Mouse (Mus musculus) thymus, adult 2 months (tissue): ENCODE measurements around the gene Gatb. TPM values are rescaled to one million over a fixed set of nuclear protein-coding genes. Genes with fewer than 3 reads are reported as not detected.

ENCODE experiments used
- DNase-seq: peaks from one replicate; pipeline ENCODE4 v3.0.0; 2021
- H3K27ac ChIP-seq: fragments of 200-500 bp; 2 replicates; pipeline ENCODE4 v1.5.1; 2012; ENCODE audit warnings: low read length, control low read depth; ENCODE audit not compliant: control insufficient read depth, insufficient read depth
- H3K27me3 ChIP-seq: fragments of 200-500 bp; 2 replicates; pipeline ENCODE4 v1.6.1; 2012; ENCODE audit warnings: mild to moderate bottlenecking, low read length, moderate library complexity, mixed read lengths; ENCODE audit not compliant: control insufficient read depth, insufficient read depth
- H3K36me3 ChIP-seq: fragments of 200-500 bp; 2 replicates; pipeline ENCODE4 v1.6.1; 2012; ENCODE audit warnings: mild to moderate bottlenecking, low read length, moderate library complexity; ENCODE audit not compliant: control insufficient read depth, insufficient read depth
- H3K4me1 ChIP-seq: fragments of 200-500 bp; replicated peaks from 2 replicates; pipeline ENCODE4 v1.6.1; 2012; ENCODE audit warnings: low read length; ENCODE audit not compliant: control insufficient read depth, insufficient read depth
- H3K4me3 ChIP-seq: fragments of 200-500 bp; 2 replicates; pipeline ENCODE4 v1.5.1; 2012; ENCODE audit warnings: mild to moderate bottlenecking, low read length, control low read depth, moderate library complexity; ENCODE audit not compliant: control insufficient read depth, insufficient read depth
- CTCF ChIP-seq: fragments of 200-500 bp; IDR thresholded peaks from 2 replicates; pipeline ENCODE4 v1.5.1; 2012; ENCODE audit warnings: mild to moderate bottlenecking, control low read depth, low read length, moderate library complexity, borderline replicate concordance; ENCODE audit not compliant: control insufficient read depth, poor library complexity, insufficient read depth; ENCODE audit errors: extremely low read depth
- POLR2A ChIP-seq: fragments of 200-500 bp; IDR thresholded peaks from 2 replicates; pipeline ENCODE4 v1.6.1; 2012; ENCODE audit warnings: mild to moderate bottlenecking, low read length, control low read depth, moderate library complexity; ENCODE audit not compliant: control insufficient read depth, poor library complexity, insufficient read depth; ENCODE audit errors: extremely low read depth
- WGBS: fragments of 180-500 bp; shearing (Covaris S2); methylation state at CpG from one replicate; pipeline ENCODE4 v1.1.7; 2018; 5-methylcytosine and 5-hydroxymethylcytosine counted together
- polyA plus RNA-seq: library from polyadenylated mRNA; depleted of rRNA; stranded (reverse); fragments of >200 nt; gene quantifications from 2 replicates; pipeline ENCODE4 v1.2.3, GENCODE M21; 2012

The Gatb gene
- polyA plus RNA-seq, 1 experiment = 4.8 TPM

DNA sequence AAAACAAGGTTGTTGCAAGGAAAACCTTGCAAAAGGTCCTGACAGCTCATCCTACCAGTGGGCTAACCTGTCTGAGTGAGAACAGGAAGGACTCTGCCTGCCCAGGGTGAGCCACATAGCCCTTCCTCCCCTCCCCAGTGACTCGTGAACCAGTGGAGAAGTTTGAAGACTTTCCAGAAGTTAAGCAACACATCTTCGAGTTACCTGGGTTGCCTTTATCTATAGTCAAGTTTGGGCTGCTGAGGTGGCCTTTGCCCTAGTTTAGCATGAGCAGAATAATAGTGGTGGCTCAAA, 61.2 kb downstream of the Gatb start:
- Histone ChIP-seq H3K4me3 (no peak overlapping the region), H3K36me3 (no peaks in the 10 kb centered on the region), H3K27ac (no peak overlapping the region), H3K4me1 (no peaks in the 10 kb centered on the region), H3K27me3 (no peaks in the 10 kb centered on the region)
- no peak for DNase-seq
- WGBS = 76% methylated on average over 2 of the region's 2 CpGs
- TF ChIP-seq POLR2A (no peak), CTCF (no peak)

DNA sequence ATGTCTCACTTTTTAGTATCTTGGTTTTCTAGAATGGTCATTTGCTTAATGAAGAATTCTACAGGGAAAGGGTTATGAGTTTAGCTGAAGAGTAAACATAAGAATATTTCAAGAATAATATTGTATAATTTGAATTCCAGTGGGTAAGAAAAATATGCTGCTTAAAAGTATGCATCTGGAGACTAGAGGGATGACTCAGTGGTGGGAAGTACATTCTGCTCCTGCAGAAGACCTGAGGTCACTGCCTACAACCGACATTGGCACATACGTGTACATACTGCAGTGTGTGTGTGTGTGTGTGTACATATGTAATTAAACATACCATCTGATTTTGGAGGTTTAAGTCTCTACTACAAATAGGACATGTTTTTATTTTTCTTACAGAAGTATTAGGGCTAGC, 61.7 kb downstream of the Gatb start:
- H3K4me3 ChIP-seq = no peak overlapping the region
- no peaks in the 10 kb centered on the region for H3K27me3 ChIP-seq
- H3K4me1 ChIP-seq = no peaks in the 10 kb centered on the region
- TF ChIP-seq POLR2A (no peak), CTCF (no peak)
- DNase-seq = no peak
- no peaks in the 10 kb centered on the region for H3K36me3 ChIP-seq
- 98% methylated on average over 2 of the region's 2 CpGs for WGBS
- H3K27ac ChIP-seq = no peak overlapping the region

DNA sequence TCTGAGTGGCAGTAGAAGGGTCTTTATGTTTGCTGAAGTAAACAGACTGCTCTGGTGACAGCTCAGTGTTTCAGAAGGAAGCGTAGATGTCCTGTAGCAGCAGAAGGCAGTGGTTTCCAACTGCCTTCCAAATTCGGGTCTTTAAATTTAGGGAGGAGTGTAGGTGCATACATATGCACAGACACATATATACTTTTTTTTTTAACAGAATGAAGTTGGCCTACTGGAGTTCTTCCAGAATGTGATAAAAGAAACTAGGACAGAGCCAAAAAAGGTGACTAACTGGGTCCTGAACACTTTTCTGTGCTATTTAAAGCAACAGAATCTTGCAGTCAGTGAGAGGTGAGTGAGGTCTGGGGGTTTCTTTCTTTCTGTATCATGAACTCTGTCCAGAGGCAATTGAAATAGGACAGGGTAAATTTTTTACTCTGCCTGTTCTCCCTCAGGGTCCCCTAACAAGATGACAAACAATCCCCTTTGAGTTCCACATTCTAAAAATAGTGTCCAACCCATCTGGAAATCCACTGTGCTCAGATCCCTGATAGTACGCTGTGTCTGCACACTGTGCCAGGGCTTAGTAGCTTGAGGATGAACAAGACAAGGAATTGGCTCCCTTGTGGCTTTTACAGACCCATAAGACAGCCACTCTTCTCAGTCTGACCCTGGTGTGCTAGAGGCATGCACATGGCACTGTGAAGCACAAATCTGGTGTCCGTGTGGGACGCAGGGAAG, 63.0 kb downstream of the Gatb start:
- Histone ChIP-seq H3K27ac (no peak overlapping the region), H3K27me3 (no peaks in the 10 kb centered on the region), H3K4me1 (no peaks in the 10 kb centered on the region), H3K36me3 (no peaks in the 10 kb centered on the region), H3K4me3 (no peak overlapping the region)
- DNase-seq = no peak
- no peak for TF ChIP-seq CTCF
- no peak for TF ChIP-seq POLR2A
- WGBS = 92% methylated on average over 5 of the region's 5 CpGs

DNA sequence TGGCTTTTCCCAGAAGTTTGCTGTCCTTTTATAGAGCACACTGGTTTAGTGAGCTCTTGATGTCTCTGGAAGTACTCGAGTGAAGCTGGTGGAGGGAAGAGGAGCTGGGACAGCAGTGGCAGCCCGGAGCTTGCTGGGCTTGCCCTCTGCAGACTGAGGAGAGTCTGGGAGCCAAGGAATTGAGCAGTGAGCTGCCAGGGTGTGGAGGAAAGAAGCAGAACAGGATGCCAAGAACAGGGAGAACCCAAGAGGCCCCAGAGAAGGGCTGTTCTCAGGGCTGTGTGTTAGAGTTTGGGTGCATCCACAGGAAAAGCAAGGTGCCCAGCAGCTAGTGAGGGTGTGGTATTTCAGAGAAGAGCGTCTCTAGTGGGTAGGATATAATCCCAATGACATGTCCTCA, 67.8 kb downstream of the Gatb start:
- no peak for DNase-seq
- H3K36me3 ChIP-seq = no peaks in the 10 kb centered on the region
- H3K4me1 ChIP-seq = no peaks in the 10 kb centered on the region
- H3K4me3 ChIP-seq = no peak overlapping the region
- TF ChIP-seq POLR2A (no peak), CTCF (no peak)
- no peaks in the 10 kb centered on the region for H3K27me3 ChIP-seq
- no peak overlapping the region for H3K27ac ChIP-seq
- 85% methylated on average over 3 of the region's 3 CpGs for WGBS

DNA sequence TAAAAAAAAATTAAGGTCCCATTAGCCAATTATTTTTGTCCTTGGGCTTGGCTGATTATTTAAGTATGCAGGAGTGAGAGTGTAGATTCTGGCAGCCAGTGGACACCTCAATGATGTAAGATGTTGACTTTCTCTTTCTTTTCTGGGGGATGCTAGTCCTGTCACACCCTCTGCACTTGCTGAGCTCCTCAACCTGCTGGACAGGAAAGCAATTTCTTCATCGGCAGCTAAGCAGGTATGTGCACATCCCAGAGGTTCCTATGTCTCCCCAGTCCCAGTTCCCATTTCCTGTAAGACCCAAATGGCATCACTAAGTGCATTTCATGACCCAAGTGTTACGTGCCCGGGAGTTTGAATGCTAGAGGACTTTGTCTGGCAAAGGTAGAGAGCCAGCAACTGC, 70.9 kb downstream of the Gatb start:
- Histone ChIP-seq H3K27me3 (no peaks in the 10 kb centered on the region), H3K4me1 (no peaks in the 10 kb centered on the region), H3K36me3 (no peaks in the 10 kb centered on the region), H3K4me3 (no peak overlapping the region), H3K27ac (no peak overlapping the region)
- TF ChIP-seq CTCF (no peak), POLR2A (no peak)
- no peak for DNase-seq
- 96% methylated on average over 3 of the region's 3 CpGs for WGBS

DNA sequence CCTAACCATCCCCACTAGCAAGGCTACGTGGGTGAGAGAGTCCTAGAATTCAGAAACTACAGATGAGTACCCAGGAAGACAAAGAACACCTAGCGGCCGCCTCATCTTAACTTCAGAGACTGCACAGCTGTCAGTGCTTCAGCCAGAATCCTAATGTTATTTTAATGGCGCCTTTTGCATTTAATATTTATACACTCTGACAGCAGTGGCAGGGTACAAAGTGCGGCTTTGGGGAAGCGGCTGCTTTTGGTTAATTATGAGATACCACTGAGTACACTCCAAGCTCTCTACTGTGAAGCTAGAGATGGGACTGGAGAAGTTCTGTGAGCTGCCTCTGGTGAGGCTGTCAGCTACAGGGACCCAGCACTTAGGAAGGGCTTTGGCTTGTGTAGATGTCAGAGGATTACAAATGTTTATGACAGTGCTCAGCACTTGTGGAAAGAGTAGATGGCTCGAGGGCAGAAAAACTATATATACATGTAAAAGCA, 71.6 kb downstream of the Gatb start:
- no peak overlapping the region for H3K4me3 ChIP-seq
- H3K27ac ChIP-seq = no peak overlapping the region
- H3K4me1 ChIP-seq = no peaks in the 10 kb centered on the region
- WGBS = 98% methylated on average over 7 of the region's 7 CpGs
- DNase-seq = no peak
- no peak for TF ChIP-seq POLR2A
- TF ChIP-seq CTCF = no peak
- H3K36me3 ChIP-seq = no peaks in the 10 kb centered on the region
- H3K27me3 ChIP-seq = no peaks in the 10 kb centered on the region

DNA sequence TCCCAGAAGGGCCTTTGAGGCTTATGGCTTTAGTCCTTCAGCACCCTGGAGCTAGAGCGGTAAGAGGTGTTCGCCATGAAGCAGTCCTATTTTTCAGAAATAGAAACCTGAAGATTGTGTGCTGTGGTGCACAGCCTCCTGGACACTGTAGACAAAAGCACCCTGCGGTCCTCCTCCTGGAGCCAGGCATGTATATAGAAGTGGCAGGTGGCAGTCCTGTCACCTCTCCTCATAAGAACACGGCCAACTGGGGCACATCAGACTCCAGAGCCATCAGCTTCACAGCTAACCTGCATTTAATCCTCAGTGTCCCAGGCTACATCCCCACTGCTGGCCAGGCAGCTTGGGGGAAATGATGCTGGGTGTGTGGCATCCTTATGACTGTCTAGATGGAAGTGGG, 75.3 kb downstream of the Gatb start:
- no peaks in the 10 kb centered on the region for H3K27me3 ChIP-seq
- H3K36me3 ChIP-seq = no peaks in the 10 kb centered on the region
- no peak for DNase-seq
- H3K4me3 ChIP-seq = no peak overlapping the region
- H3K4me1 ChIP-seq = no peaks in the 10 kb centered on the region
- TF ChIP-seq POLR2A (no peak), CTCF (no peak)
- no peak overlapping the region for H3K27ac ChIP-seq
- WGBS = 99% methylated on average over 4 of the region's 4 CpGs
